Mouse (Mus musculus) stomach, postnatal 0 days (tissue): ENCODE data around the gene Kat8.

Source experiments
- CTCF ChIP-seq: IDR thresholded peaks from 2 replicates; pipeline ENCODE4 v1.5.1; 2016; ENCODE audit warnings: antibody characterized with exemption, low read depth, mild to moderate bottlenecking, moderate library complexity
- EP300 ChIP-seq: optimal IDR thresholded peaks from 2 replicates; pipeline ENCODE3; 2016; ENCODE audit warnings: antibody characterized with exemption

GRCm38 (mm10) chr7:127922451-127923275, 10.3 kb downstream of the Kat8 start:
- TF ChIP-seq CTCF (no peak), EP300 (no peak)
